In genomic region chr6:52464571-52464970, GRCm38 (mm10) we compare ENCODE assay signal across 11 mouse cellular contexts.
"Had no signal": no experiment of that assay in that cellular context is flagged by ENCODE, and none has a peak within 500 bp of the region (broad histone marks: within the 10 kb centered on the region; RNA-seq: fewer than 3 reads in every experiment).

No protein-coding gene starts in this region.

- H3K9me3 ChIP-seq: limb, embryonic 12.5 days; liver, embryonic 13.5 days; midbrain, embryonic 13.5 days had no signal

- ATAC-seq: liver, postnatal 0 days; midbrain, embryonic 13.5 days had no signal

- H3K27ac ChIP-seq: layer of hippocampus, adult 2 months; limb, embryonic 12.5 days; liver, embryonic 13.5 days; midbrain, embryonic 13.5 days had no signal

- H3K4me3 ChIP-seq: layer of hippocampus, adult 2 months; limb, embryonic 12.5 days; liver, embryonic 13.5 days; midbrain, embryonic 13.5 days had no signal

- DNase-seq: kidney, postnatal 36 days; liver; liver, embryonic 13.5 days; liver, postnatal 0 days; lung, postnatal 36 days; right cerebral cortex, postnatal 14 days; thymus, adult 18-20 months; thymus, postnatal 14 days had no signal

- H3K4me2 ChIP-seq: limb, embryonic 12.5 days; liver, embryonic 13.5 days; midbrain, embryonic 13.5 days had no signal

- H3K27me3 ChIP-seq: limb, embryonic 12.5 days; liver, embryonic 13.5 days; midbrain, embryonic 13.5 days had no signal

- H3K36me3 ChIP-seq: limb, embryonic 12.5 days; liver, embryonic 13.5 days; midbrain, embryonic 13.5 days had no signal

- H3K4me1 ChIP-seq: liver, embryonic 13.5 days; midbrain, embryonic 13.5 days had no signal

- H3K9ac ChIP-seq: limb, embryonic 12.5 days; liver, embryonic 13.5 days; liver, postnatal 0 days; midbrain, embryonic 13.5 days had no signal
